Mouse (Mus musculus): Measurements from ENCODE around the gene Fam122a. TPM values are rescaled to one million over a fixed set of nuclear protein-coding genes. Genes with fewer than 3 reads are reported as not detected.
A peak's percentile ranks its signal among the peaks of the same experiment; 100 is the strongest.

The Fam122a gene
- polyA plus RNA-seq, 1 experiment: 22.6 TPM

DNA sequence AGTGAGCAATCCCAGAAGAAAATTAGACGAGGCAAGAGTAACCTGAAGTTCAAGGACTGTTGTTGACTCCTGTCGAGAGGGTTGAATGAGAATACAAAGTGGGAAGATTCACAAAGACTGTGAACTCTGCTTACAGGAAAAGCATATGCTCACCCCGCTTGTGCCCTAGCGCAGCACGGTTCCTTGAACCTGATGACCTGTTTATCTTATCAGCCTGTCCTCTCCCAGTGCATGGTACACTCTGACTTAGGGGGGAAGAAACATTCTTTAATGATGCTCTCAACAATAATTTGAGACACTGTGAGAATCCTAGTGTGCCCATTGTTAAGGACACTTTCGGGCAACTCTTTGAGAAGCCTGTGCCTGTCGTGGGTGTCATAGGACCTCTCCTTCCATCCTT is 39.9 kb upstream of the Fam122a start:
- H3K4me3 ChIP-seq (ENCODE audit: low read depth, low read length): no peak overlapping the region
- H3K4me1 ChIP-seq (ENCODE audit: control insufficient read depth, insufficient read depth, insufficient read length, low read length): peaks cover 47% of the 10 kb centered on the region
- TF ChIP-seq POLR2A (IDR thresholded peaks at IDR 0.05; ENCODE audit: low read depth, low read length) (no peak), CTCF (IDR thresholded peaks at IDR 0.05; ENCODE audit: extremely low read depth, insufficient read length, insufficient replicate concordance, low read depth, low read length) (no peak)
- H3K36me3 ChIP-seq (ENCODE audit: control insufficient read depth, insufficient read depth, low read length): no peaks in the 10 kb centered on the region
- peak overlapping the region; percentile 56 for H3K27ac ChIP-seq (ENCODE audit: insufficient read depth, low read depth, low read length)
- 22% methylated on average over 7 of the region's 7 CpGs for WGBS
- no peaks in the 10 kb centered on the region for H3K27me3 ChIP-seq (ENCODE audit: control insufficient read depth, insufficient read depth, low read length)

DNA sequence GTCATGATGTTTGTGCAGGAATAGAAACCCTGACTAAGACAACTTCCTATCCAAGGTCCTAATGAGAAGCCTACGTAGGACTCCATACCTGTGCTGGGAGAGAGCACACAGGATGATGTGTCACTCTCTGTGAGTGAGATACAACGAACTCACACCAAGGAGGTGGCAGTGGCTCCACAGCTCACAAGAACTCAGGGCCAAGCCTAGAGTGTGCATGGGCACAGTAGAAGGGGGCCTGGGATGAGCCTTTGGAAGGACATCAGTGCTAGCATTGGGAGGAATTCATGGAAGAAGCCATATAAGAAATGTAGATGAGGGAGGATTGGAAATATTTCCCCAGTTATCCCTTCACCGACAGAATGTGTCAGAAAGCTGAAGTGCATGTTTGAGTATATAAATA is 38.8 kb upstream of the Fam122a start:
- H3K27ac ChIP-seq (ENCODE audit: insufficient read depth, low read depth, low read length): peak overlapping the region; percentile 32; the same call in 1 of the 2 replicates
- WGBS: 50% methylated on average over 3 of the region's 3 CpGs
- peaks cover 38% of the 10 kb centered on the region for H3K4me1 ChIP-seq (ENCODE audit: control insufficient read depth, insufficient read depth, insufficient read length, low read length)
- H3K27me3 ChIP-seq (ENCODE audit: control insufficient read depth, insufficient read depth, low read length): no peaks in the 10 kb centered on the region
- no peak for TF ChIP-seq CTCF (IDR thresholded peaks at IDR 0.05; ENCODE audit: extremely low read depth, insufficient read length, insufficient replicate concordance, low read depth, low read length)
- TF ChIP-seq POLR2A (IDR thresholded peaks at IDR 0.05; ENCODE audit: low read depth, low read length): no peak
- H3K4me3 ChIP-seq (ENCODE audit: low read depth, low read length): no peak overlapping the region
- H3K36me3 ChIP-seq (ENCODE audit: control insufficient read depth, insufficient read depth, low read length): no peaks in the 10 kb centered on the region

GRCm38 (mm10) chr19:24514661-24515642 is 37.8 kb upstream of the Fam122a start:
- 29% methylated on average over 15 of the region's 15 CpGs for WGBS

GRCm38 (mm10) chr19:24513105-24513843 is 36.1 kb upstream of the Fam122a start:
- no peaks in the 10 kb centered on the region for H3K36me3 ChIP-seq (ENCODE audit: control insufficient read depth, insufficient read depth, low read length)
- no peaks in the 10 kb centered on the region for H3K27me3 ChIP-seq (ENCODE audit: control insufficient read depth, insufficient read depth, low read length)
- WGBS: 35% methylated on average over 20 of the region's 20 CpGs
- H3K27ac ChIP-seq (ENCODE audit: insufficient read depth, low read depth, low read length): peak overlapping the region; percentile 55
- TF ChIP-seq POLR2A (IDR thresholded peaks at IDR 0.05; ENCODE audit: low read depth, low read length) (no peak), CTCF (IDR thresholded peaks at IDR 0.05; ENCODE audit: extremely low read depth, insufficient read length, insufficient replicate concordance, low read depth, low read length) (no peak)
- no peak overlapping the region for H3K4me3 ChIP-seq (ENCODE audit: low read depth, low read length)
- peaks cover 28% of the 10 kb centered on the region for H3K4me1 ChIP-seq (ENCODE audit: control insufficient read depth, insufficient read depth, insufficient read length, low read length)

More at GRCm38 (mm10) chr19:24514661-24515642, 37.8 kb upstream of the Fam122a start:
- TF ChIP-seq CTCF (IDR thresholded peaks at IDR 0.05; ENCODE audit: extremely low read depth, insufficient read length, insufficient replicate concordance, low read depth, low read length) (no peak), POLR2A (IDR thresholded peaks at IDR 0.05; ENCODE audit: low read depth, low read length) (no peak)
- Histone ChIP-seq H3K4me3 (ENCODE audit: low read depth, low read length) (no peak overlapping the region; the same call in 1 of the 2 replicates), H3K4me1 (ENCODE audit: control insufficient read depth, insufficient read depth, insufficient read length, low read length) (peaks cover 31% of the 10 kb centered on the region), H3K27me3 (ENCODE audit: control insufficient read depth, insufficient read depth, low read length) (no peaks in the 10 kb centered on the region), H3K27ac (ENCODE audit: insufficient read depth, low read depth, low read length) (peak overlapping the region; percentile 78), H3K36me3 (ENCODE audit: control insufficient read depth, insufficient read depth, low read length) (no peaks in the 10 kb centered on the region)

- H3K4me3 ChIP-seq (ENCODE audit: low read depth, low read length): no peak overlapping the region
- no peaks in the 10 kb centered on the region for H3K36me3 ChIP-seq (ENCODE audit: control insufficient read depth, insufficient read depth, low read length)
- H3K27ac ChIP-seq (ENCODE audit: insufficient read depth, low read depth, low read length): no peak overlapping the region
- WGBS: 95% methylated on average over 7 of the region's 7 CpGs
- peaks cover 24% of the 10 kb centered on the region for H3K4me1 ChIP-seq (ENCODE audit: control insufficient read depth, insufficient read depth, insufficient read length, low read length)
- no peaks in the 10 kb centered on the region for H3K27me3 ChIP-seq (ENCODE audit: control insufficient read depth, insufficient read depth, low read length)
- TF ChIP-seq POLR2A (IDR thresholded peaks at IDR 0.05; ENCODE audit: low read depth, low read length): no peak
- TF ChIP-seq CTCF (IDR thresholded peaks at IDR 0.05; ENCODE audit: extremely low read depth, insufficient read length, insufficient replicate concordance, low read depth, low read length): no peak
These were observed 34.8 kb upstream of the Fam122a start for GRCm38 (mm10) chr19:24511939-24512338.

DNA sequence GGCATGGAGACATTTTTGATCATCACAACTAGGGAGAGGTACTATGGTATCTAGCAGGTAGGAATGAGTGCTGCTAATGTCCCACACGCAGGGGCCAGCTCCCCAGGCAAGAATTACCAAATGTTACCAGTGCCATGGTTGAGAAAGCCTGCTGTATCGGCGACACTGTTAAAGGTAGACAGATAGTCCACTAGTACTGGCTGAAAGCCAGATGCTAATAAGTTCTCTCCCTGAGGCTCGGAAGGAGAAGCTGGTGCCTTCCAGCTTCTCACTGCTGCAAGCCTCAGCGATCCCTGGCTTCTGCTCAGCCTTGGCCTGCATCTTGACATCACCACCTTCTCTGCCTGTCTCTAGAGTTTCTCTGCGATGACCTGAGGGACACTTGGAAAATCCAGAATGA is 32.2 kb upstream of the Fam122a start:
- Histone ChIP-seq H3K4me3 (ENCODE audit: low read depth, low read length) (no peak overlapping the region), H3K36me3 (ENCODE audit: control insufficient read depth, insufficient read depth, low read length) (no peaks in the 10 kb centered on the region), H3K4me1 (ENCODE audit: control insufficient read depth, insufficient read depth, insufficient read length, low read length) (peaks cover 17% of the 10 kb centered on the region), H3K27me3 (ENCODE audit: control insufficient read depth, insufficient read depth, low read length) (no peaks in the 10 kb centered on the region), H3K27ac (ENCODE audit: insufficient read depth, low read depth, low read length) (no peak overlapping the region)
- 35% methylated on average over 6 of the region's 6 CpGs for WGBS
- TF ChIP-seq CTCF (IDR thresholded peaks at IDR 0.05; ENCODE audit: extremely low read depth, insufficient read length, insufficient replicate concordance, low read depth, low read length) (no peak), POLR2A (IDR thresholded peaks at IDR 0.05; ENCODE audit: low read depth, low read length) (no peak)

Measured in small intestine, adult 2 months (tissue).